Mouse (Mus musculus) inflammation-experienced regulatory T-cells, adult 16 weeks (primary cell): ENCODE measurements around the gene Cyp3a57. TPM values are rescaled to one million over a fixed set of nuclear protein-coding genes. Genes with fewer than 3 reads are reported as not detected.

Experiments used
- polyA plus RNA-seq: library from polyadenylated mRNA; unstranded; fragments of 100-300 nt; shearing (Covaris generic); gene quantifications from one replicate; pipeline ENCODE4 v1.2.1, GENCODE M21; 2017

The Cyp3a57 gene
- polyA plus RNA-seq = not detected

DNA sequence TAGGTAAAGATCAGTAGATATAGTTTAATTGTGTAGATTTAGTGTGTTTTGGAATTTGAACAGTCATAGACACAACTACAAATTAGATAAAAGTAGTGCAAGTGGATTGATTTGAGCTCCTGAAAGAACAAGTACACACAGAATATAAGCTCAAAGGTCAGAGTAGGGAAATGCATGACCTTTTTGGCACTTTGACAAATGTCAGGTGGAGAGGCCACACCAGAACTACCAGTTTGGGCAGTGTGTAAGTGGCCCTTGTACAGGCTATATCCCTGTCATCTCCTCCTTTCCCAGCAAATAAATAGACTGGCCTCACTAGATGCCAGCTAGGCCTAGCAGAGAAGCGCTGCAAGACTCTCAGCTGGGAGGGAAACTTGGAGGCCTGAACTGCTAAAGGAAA, at the start of gene Cyp3a57:
TSS of gene Cyp3a57 (plus strand) at position 339 of the 400 bp plus-strand sequence.

Other genes with a start within 250 kb of the Cyp3a57 start
- gene Arpc1b, start 231.1 kb upstream of the Cyp3a57 start, polyA plus RNA-seq = 1,387 TPM
- 52.0 TPM for gene Pdap1, start 205.0 kb upstream of the Cyp3a57 start, polyA plus RNA-seq
- 186 TPM for gene Bud31, start 204.9 kb upstream of the Cyp3a57 start, polyA plus RNA-seq
- 30.4 TPM for gene Ptcd1, start 178.2 kb upstream of the Cyp3a57 start, polyA plus RNA-seq
- gene Cpsf4, start 178.1 kb upstream of the Cyp3a57 start, polyA plus RNA-seq = 39.7 TPM
- 421 TPM for gene Atp5j2, start 153.2 kb upstream of the Cyp3a57 start, polyA plus RNA-seq
- 30.2 TPM for gene Zkscan14, start 143.4 kb upstream of the Cyp3a57 start, polyA plus RNA-seq
- gene Zkscan5, start 140.7 kb upstream of the Cyp3a57 start, polyA plus RNA-seq = 9.6 TPM
- 63.2 TPM for gene Zfp655, start 113.6 kb upstream of the Cyp3a57 start, polyA plus RNA-seq
- 0.96 TPM for gene Zscan25, start 64.8 kb upstream of the Cyp3a57 start, polyA plus RNA-seq
- gene Cyp3a16, start 124.4 kb downstream of the Cyp3a57 start, polyA plus RNA-seq = not detected
- gene Cyp3a41b, start 239.5 kb downstream of the Cyp3a57 start, polyA plus RNA-seq = not detected